Mouse (Mus musculus) bone marrow macrophage, adult 2 months (primary cell): ENCODE data around the gene Ralgps2. TPM values are rescaled to one million over a fixed set of nuclear protein-coding genes. Genes with fewer than 3 reads are reported as not detected.

Source experiments
- H3K27ac ChIP-seq: 2 replicates; pipeline ENCODE4 v1.5.1; 2012; ENCODE audit warnings: low read depth, low read length; ENCODE audit not compliant: insufficient read depth
- H3K4me1 ChIP-seq: 2 replicates; pipeline ENCODE4 v1.6.1; 2012; ENCODE audit warnings: low read length; ENCODE audit not compliant: control insufficient read depth, insufficient read depth
- H3K4me3 ChIP-seq: 2 replicates; pipeline ENCODE4 v1.5.1; 2012; ENCODE audit warnings: mild to moderate bottlenecking, low read length, moderate library complexity; ENCODE audit not compliant: insufficient read depth
- CTCF ChIP-seq: IDR thresholded peaks from 2 replicates; pipeline ENCODE4 v1.5.1; 2012; ENCODE audit warnings: low read depth, mild to moderate bottlenecking, low read length, moderate library complexity
- POLR2A ChIP-seq: IDR thresholded peaks from 2 replicates; pipeline ENCODE4 v1.6.1; 2012; ENCODE audit warnings: mild to moderate bottlenecking, low read depth, low read length, borderline replicate concordance
- polyA plus RNA-seq: library from polyadenylated mRNA; stranded (reverse); fragments of >200 nt; gene quantifications from 2 replicates; pipeline ENCODE4 v1.2.4, GENCODE M21; 2012; ENCODE audit not compliant: missing spikeins, insufficient read depth, insufficient read length

Ralgps2 gene
- polyA plus RNA-seq, 1 experiment, result 13.0 TPM

DNA sequence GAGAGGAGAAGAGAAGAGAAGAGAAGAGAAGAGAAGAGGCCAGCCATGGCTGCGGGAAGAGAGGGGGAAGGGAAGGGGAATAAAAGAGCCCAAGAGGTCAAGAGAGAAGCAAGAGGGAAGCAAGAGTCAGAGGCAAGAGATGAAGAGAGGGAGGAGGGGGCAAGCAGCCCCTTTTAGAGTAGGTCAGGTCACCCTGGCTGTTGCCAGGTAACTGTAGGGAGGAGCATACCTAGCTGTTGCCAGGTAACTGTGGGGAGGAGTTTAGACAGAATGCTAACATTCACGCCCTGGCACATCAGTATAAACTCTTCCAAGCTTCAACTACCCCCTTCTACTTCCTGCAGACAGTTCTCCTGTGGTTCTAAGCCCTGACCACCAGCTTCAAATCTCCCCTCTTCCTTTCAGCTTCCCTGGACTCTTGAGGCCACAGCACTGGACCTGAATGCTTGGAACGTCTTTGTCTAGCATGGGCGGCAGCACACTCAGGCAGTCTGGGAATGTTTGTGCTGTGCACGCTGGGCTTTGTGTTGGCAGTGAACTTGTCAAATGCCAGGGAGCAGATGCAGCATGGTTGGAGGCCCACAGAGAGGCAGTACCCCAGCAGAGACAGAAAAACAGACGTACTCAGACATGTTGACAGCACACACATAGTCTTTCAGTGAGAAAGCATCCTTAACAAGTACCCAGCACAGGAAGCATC, 152.1 kb downstream of the Ralgps2 start:
- Histone ChIP-seq H3K4me3 (no peak overlapping the region), H3K27ac (no peak overlapping the region), H3K4me1 (no peaks in the 10 kb centered on the region)
- TF ChIP-seq POLR2A (no peak), CTCF (no peak)

DNA sequence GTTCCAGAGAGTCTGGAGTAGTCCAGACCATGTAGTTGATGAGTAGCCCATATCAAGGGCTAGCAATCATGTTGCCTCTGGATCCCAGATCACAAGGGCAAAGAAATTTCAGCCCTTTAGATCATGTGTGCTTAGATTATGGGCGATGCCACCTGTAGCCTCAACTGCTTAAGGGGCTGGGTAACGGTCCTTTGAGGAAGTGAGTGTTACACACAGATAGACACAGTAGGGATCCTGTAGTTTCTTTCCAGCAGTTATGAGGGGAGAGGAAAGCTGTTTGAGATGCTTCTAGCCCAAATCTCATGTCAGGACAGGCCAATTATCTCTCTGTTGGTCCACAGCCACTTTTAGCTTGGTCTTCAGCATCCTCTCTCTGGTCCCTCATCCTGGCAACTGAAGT, 153.4 kb downstream of the Ralgps2 start:
- H3K4me1 ChIP-seq, result no peaks in the 10 kb centered on the region
- TF ChIP-seq CTCF (no peak), POLR2A (no peak)
- no peak overlapping the region for H3K4me3 ChIP-seq
- H3K27ac ChIP-seq, result no peak overlapping the region

- TF ChIP-seq CTCF (no peak), POLR2A (no peak)
- no peak overlapping the region for H3K4me3 ChIP-seq
- no peaks in the 10 kb centered on the region for H3K4me1 ChIP-seq
- no peak overlapping the region for H3K27ac ChIP-seq
Measured at GRCm38 (mm10) chr1:156784974-156785373, 154.5 kb downstream of the Ralgps2 start.

- no peak overlapping the region for H3K27ac ChIP-seq
- no peak overlapping the region for H3K4me3 ChIP-seq
- no peaks in the 10 kb centered on the region for H3K4me1 ChIP-seq
- TF ChIP-seq CTCF (no peak), POLR2A (no peak)
Measured at GRCm38 (mm10) chr1:156784116-156784515, 155.3 kb downstream of the Ralgps2 start.

GRCm38 (mm10) chr1:156781971-156782850, 157.2 kb downstream of the Ralgps2 start:
- no peak overlapping the region for H3K27ac ChIP-seq
- H3K4me3 ChIP-seq, result no peak overlapping the region
- no peak for TF ChIP-seq CTCF
- no peak for TF ChIP-seq POLR2A
- no peaks in the 10 kb centered on the region for H3K4me1 ChIP-seq

DNA sequence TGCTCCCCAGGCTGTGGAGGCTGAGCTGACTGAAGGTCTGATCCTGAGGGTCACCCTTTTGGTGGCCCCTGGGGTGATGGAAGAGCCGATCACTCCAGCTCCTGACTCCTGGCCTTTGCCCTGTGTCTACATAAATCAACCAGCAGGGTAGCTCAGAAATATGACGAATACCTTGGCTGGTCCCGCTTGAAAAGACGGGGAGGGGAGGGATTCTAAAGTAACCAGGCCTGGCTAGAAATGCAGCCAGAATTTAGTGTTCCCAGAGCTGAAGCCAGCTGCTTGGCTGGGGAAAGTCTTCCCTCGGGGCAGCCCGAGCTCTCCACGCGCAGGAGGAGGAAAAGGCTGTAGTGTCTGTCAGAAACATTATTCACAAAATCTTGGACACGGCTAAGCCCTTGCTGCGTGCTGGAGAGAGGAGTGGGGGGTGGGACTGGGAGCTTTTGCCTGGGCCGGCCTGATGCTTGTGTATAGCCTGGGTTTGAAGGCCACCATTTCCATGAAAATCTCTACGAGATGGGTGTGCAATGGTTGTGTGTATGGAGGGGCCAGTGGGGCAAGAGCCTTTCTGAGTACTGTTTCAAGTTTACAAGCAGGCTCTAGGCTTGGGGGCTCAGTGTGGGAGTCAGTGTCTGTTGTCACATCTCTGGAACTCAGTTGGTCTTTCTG, 158.2 kb downstream of the Ralgps2 start:
- TF ChIP-seq CTCF (no peak), POLR2A (no peak)
- Histone ChIP-seq H3K4me3 (no peak overlapping the region), H3K4me1 (no peaks in the 10 kb centered on the region), H3K27ac (no peak overlapping the region)

DNA sequence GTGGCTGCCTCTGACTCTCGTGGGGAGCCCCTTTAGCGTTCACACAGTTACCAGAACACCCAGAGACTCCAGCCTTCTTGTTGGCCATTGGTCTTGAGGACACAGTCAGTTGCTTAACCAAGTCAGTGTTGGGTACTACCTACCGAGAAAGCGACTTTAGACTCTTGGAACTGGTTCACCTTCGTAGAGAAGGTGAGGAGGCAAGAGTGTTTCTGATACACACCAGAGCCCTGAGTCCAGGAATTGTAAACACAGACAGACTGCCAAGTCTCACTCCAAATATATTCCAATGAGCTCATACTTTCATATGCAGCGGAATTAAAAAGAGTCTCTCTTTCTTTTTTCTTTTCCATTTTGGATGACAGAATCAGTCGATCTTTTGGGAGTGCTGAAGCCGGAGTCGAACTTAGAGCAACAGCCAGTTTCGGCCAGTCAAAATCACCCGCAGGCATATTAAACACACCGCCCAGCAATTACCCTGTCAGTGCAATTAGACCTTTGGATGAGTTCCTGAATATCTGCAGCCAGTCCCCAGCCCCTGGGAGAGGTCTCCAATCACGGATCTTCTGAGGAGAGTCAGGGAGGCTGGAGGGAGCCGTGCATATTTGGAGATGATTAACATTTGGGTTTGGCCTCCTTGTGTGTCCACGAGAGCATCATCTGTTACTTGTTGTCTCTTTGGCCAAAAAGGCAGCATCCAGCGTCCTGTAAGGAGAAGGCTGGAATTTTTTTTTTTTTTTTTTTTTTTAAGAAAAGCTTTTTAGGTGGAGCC, 159.0 kb downstream of the Ralgps2 start:
- Histone ChIP-seq H3K27ac (no peak overlapping the region), H3K4me3 (no peak overlapping the region), H3K4me1 (no peaks in the 10 kb centered on the region)
- TF ChIP-seq CTCF (no peak), POLR2A (no peak)

DNA sequence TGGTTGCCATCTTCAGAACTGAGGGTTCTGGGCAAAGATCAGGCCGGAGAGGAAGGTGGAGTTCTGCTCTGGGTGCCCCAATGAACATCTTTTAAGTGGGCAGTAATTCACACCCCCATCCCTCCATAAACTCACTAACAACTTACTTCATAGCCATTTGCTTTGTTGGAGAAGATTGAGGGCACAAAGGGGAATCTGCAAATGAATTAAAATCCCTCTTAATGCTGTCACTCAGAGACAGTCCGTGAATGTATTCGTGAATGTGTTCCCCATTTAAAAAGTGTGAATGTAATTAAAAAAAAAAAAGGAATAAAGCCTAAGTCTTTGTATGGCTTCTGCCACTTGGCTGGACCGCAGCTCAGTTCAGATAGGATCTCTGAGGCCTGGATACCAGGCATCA, 159.8 kb downstream of the Ralgps2 start:
- Histone ChIP-seq H3K4me1 (no peaks in the 10 kb centered on the region), H3K27ac (no peak overlapping the region), H3K4me3 (no peak overlapping the region)
- TF ChIP-seq POLR2A, result no peak

DNA sequence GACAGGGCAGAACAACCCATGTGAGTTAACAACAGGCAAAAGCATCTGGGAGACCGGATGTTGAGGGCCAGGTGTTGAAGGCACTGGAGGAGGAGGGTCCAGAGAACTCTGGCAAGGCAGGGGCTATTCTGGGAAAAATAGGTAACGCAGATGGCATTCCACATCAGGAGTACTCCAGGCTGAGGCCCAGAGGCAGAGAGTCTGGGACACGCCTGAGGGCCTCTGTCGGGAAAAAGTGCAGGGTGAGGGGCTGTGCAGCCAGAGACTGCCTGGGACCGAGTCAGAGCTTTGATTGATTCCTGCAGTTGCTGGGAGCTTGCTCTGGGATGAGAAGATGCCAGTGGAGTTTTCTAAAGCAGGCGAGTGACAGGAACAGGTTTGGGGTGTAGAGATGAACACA, 160.4 kb downstream of the Ralgps2 start:
- TF ChIP-seq CTCF (no peak), POLR2A (no peak)
- no peaks in the 10 kb centered on the region for H3K4me1 ChIP-seq
- no peak overlapping the region for H3K27ac ChIP-seq
- no peak overlapping the region for H3K4me3 ChIP-seq
